In the genomic region with DNA sequence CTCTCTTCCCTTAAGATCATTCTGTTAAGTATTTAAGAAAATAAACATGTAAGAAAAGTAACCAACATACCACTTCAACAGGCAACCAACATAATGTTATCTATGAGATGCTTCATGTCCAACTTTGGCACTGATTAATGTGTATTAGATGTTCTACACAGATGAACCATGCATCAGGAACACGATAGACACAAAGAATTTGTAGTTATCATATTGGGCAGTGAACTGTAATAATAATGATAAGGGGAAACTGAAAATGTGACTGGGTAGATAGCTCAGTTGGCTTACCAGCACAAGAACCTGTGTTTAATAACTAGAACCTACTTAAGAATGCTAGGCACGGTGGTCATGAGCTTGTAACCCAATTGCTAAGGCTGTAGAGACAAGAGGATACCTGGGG, we compare ENCODE assay signal across 34 mouse cellular contexts.
"Had no signal": no experiment of that assay in that cellular context is flagged by ENCODE, and none has a peak within 500 bp of the region (broad histone marks: within the 10 kb centered on the region; RNA-seq: fewer than 3 reads in every experiment).

No protein-coding gene starts in this region.

- H3K36me3 ChIP-seq: heart, embryonic 10.5 days; heart, embryonic 12.5 days; heart, embryonic 13.5 days; heart, embryonic 15.5 days; hindbrain, embryonic 10.5 days; hindbrain, embryonic 12.5 days; hindbrain, embryonic 13.5 days; hindbrain, embryonic 15.5 days; intestine, embryonic 15.5 days; kidney, embryonic 15.5 days had no signal

- H3K27me3 ChIP-seq: heart, embryonic 12.5 days; heart, embryonic 13.5 days; heart, embryonic 15.5 days; hindbrain, embryonic 12.5 days; hindbrain, embryonic 13.5 days; hindbrain, embryonic 15.5 days; intestine, embryonic 15.5 days; kidney, embryonic 15.5 days had no signal

- H3K9ac ChIP-seq: heart, embryonic 12.5 days; heart, embryonic 13.5 days; heart, embryonic 15.5 days; hindbrain, embryonic 12.5 days; hindbrain, embryonic 13.5 days; hindbrain, embryonic 14.5 days; hindbrain, embryonic 15.5 days; intestine, embryonic 15.5 days; kidney, embryonic 15.5 days had no signal

- H3K4me2 ChIP-seq: heart, embryonic 11.5 days; heart, embryonic 12.5 days; heart, embryonic 13.5 days; heart, embryonic 15.5 days; hindbrain, embryonic 12.5 days; hindbrain, embryonic 13.5 days; hindbrain, embryonic 14.5 days; hindbrain, embryonic 15.5 days; intestine, embryonic 15.5 days; kidney, embryonic 15.5 days had no signal

- DNase-seq: heart, postnatal 10 days; heart, postnatal 14 days; heart, postnatal 36 days; heart, postnatal 4 days; kidney, adult 11 months; kidney, adult 18-20 months; kidney, adult 2 months; kidney, adult 8-10 months; kidney, postnatal 10 days; kidney, postnatal 14 days; kidney, postnatal 25 days; kidney, postnatal 36 days; kidney, postnatal 4 days; layer of hippocampus, adult 9-11 months; layer of hippocampus, postnatal 36 days had no signal

- H3K9me3 ChIP-seq: heart, embryonic 10.5 days; heart, embryonic 12.5 days; heart, embryonic 13.5 days; heart, embryonic 15.5 days; hindbrain, embryonic 10.5 days; hindbrain, embryonic 12.5 days; hindbrain, embryonic 13.5 days; hindbrain, embryonic 15.5 days; intestine, embryonic 15.5 days; kidney, embryonic 15.5 days had no signal

- H3K27ac ChIP-seq: heart, embryonic 10.5 days; heart, embryonic 13.5 days; heart, embryonic 15.5 days; hindbrain, embryonic 10.5 days; hindbrain, embryonic 12.5 days; hindbrain, embryonic 13.5 days; hindbrain, embryonic 14.5 days; hindbrain, embryonic 15.5 days; hindbrain, postnatal 0 days; intestine, embryonic 15.5 days; kidney, embryonic 15.5 days; kidney, postnatal 0 days; layer of hippocampus, adult 2 months had no signal

- ATAC-seq: hindbrain, embryonic 16.5 days; hindbrain, postnatal 0 days; inflammation-experienced regulatory T-cells, adult 6 months; intestine, embryonic 15.5 days; intestine, embryonic 16.5 days; intestine, postnatal 0 days had no signal

- H3K4me3 ChIP-seq: heart, embryonic 10.5 days; heart, embryonic 12.5 days; heart, embryonic 13.5 days; heart, embryonic 15.5 days; hindbrain, embryonic 10.5 days; hindbrain, embryonic 12.5 days; hindbrain, embryonic 13.5 days; hindbrain, embryonic 15.5 days; intestine, embryonic 15.5 days; kidney, embryonic 15.5 days; layer of hippocampus, adult 2 months had no signal

- H3K4me1 ChIP-seq: heart, embryonic 10.5 days; heart, embryonic 12.5 days; heart, embryonic 13.5 days; heart, embryonic 15.5 days; hindbrain, embryonic 12.5 days; hindbrain, embryonic 13.5 days; hindbrain, embryonic 15.5 days; intestine, embryonic 15.5 days; kidney, embryonic 15.5 days had no signal
